Mouse (Mus musculus) kidney, postnatal 36 days (tissue): ENCODE results near the gene Clns1a.

Experiments used
- DNase-seq, 2 experiments: peaks; one replicate each; pipeline ENCODE4 v3.0.0; 2021 to 2022; ENCODE audit warnings: mixed read lengths in 2 of 2

Gene Clns1a

GRCm38 (mm10) chr7:97728666-97729614 lies 32.5 kb downstream of the Clns1a start:
- no peak for DNase-seq

GRCm38 (mm10) chr7:97730427-97730826 lies 34.0 kb downstream of the Clns1a start:
- peak; percentile 56 to 62 for DNase-seq

GRCm38 (mm10) chr7:97733606-97734005 lies 37.2 kb downstream of the Clns1a start:
- no peak for DNase-seq

- peak; percentile 48 to 77 for DNase-seq
Measured at GRCm38 (mm10) chr7:97735021-97735420, 38.6 kb downstream of the Clns1a start.

GRCm38 (mm10) chr7:97735886-97736420 lies 39.5 kb downstream of the Clns1a start:
- DNase-seq, result peak; percentile 54 to 67

- DNase-seq, result peak in 1 of 2 experiments; percentile 8
Measured at GRCm38 (mm10) chr7:97737256-97737637, 40.8 kb downstream of the Clns1a start.

DNA sequence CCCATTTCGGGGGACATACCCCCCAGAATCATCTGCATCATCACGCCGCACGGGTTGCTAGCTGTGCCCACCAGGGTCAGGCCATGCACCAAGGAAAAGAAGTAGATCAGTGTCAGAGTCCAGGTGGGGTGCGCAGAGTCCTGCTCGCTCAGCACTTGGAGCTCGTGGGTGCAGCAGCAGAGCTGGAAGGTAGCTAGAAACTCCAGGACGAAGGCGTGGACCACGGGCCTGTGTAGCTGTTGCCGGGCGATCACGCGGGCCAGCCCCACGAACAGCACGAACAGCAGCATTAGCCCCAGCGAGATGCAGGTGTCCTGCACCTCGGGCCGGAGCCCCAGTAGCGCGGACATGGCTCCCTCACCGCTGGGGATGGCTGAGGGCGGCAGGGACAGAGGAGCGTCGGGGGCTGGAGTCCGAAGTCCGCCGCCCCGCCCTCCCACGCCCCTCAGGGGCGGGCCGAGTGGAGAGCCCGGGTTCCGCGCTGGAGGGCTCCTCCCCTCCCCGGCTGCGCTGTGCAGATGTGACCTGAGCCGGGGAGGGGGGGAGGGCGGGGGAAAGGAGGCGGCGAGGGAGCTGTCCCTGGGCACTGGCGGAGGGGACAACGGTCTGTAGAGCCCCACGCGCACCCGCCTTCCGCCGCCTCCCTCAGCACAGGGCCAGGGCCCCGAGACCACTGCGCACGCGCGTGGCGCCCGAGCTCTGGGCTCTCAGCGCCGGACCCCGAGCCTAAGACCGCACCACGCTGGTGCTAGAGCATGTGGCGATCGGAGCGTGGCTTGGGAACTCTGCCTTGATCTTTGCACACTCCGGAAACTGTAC lies 41.4 kb downstream of the Clns1a start, which contains the start of gene Aqp11:
TSS of gene Aqp11 (minus strand) at position 652 of the 819 bp plus-strand sequence.
- DNase-seq, result peak; percentile 94 to 96

GRCm38 (mm10) chr7:97740948-97741347 lies 44.5 kb downstream of the Clns1a start:
- peak; percentile 35 to 36 for DNase-seq

DNA sequence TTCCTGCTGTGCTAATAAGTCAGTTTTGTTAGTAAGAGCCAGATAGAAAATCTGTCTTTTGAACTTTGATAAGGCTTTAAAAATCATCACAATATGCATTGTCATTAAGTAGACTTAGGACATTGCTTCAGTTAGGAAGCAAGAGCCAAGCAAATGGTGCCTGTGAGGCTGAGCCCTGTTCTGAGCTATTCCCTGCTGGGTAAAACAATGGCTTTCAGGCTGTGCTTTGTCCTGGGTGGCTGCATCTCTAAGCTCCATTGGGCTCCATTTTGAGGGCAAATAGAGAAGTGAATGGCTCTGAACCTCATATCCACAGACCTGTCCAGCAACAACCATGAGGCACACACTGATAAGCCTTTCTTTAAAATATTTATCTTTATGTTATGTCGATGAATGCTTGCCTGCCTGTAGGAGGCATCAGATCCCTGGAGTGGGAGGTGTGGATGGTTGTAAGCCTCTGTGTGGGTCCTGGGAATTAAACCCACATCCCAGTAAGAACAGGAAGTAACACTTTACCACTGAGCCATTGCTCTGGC lies 45.4 kb downstream of the Clns1a start:
- no peak for DNase-seq

DNA sequence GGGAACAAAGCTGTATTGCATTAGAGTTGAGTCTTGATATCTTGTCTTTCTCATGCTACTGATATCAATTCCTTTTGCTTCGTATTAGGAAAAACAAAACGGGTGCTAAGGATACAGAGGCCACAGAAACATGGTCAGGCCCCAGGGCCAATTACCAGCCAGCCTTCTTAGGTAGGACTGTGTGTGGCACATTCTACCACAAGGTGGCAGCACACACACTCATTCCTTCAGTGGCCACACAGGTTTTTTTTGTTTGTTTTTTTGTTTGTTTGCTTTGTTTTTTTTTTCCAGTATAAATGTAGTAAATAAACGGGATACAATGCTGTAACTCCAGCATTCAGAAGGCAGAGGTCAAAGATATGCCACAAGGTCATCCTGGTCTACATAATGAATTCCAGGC lies 48.9 kb downstream of the Clns1a start:
- DNase-seq, result peak; percentile 70 to 88

GRCm38 (mm10) chr7:97747176-97747707 lies 50.8 kb downstream of the Clns1a start:
- no peak for DNase-seq

GRCm38 (mm10) chr7:97747787-97748497 lies 51.5 kb downstream of the Clns1a start:
- peak; percentile 88 to 93 for DNase-seq

DNA sequence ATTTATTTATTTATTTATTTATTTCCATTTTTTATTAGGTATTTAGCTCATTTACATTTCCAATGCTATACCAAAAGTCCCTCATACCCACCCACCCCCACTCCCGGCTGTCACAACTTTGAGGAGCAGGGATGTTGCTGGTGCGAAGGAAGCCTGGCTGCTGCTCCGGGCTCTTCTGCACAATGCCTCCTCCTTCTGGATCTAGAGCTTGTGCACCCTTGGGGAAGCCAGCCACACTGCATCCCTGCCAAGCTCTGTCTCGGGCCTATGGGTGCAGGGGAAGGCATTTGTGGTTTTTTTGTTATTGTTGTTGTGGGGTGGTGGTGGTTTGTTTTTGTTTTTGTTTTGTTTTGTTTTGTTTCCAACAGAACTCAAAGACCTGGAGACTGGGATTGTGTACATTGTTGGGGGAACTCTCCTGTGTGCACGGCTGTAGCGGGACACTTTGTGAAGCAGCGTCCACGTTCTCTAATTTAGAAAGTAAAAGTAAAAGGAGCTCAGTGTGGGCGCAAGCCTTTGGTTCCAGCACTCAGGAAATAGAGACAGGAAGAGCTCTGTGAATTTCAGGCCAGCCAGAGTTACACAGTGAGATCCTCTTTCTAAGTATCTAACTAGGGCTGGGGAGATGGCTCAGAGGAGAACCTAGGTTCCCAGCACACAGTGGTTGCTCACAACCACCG lies 52.2 kb downstream of the Clns1a start:
- peak; percentile 39 to 49 for DNase-seq

GRCm38 (mm10) chr7:97749207-97750190 lies 53.1 kb downstream of the Clns1a start:
- DNase-seq, result peak; percentile 23 to 38

DNA sequence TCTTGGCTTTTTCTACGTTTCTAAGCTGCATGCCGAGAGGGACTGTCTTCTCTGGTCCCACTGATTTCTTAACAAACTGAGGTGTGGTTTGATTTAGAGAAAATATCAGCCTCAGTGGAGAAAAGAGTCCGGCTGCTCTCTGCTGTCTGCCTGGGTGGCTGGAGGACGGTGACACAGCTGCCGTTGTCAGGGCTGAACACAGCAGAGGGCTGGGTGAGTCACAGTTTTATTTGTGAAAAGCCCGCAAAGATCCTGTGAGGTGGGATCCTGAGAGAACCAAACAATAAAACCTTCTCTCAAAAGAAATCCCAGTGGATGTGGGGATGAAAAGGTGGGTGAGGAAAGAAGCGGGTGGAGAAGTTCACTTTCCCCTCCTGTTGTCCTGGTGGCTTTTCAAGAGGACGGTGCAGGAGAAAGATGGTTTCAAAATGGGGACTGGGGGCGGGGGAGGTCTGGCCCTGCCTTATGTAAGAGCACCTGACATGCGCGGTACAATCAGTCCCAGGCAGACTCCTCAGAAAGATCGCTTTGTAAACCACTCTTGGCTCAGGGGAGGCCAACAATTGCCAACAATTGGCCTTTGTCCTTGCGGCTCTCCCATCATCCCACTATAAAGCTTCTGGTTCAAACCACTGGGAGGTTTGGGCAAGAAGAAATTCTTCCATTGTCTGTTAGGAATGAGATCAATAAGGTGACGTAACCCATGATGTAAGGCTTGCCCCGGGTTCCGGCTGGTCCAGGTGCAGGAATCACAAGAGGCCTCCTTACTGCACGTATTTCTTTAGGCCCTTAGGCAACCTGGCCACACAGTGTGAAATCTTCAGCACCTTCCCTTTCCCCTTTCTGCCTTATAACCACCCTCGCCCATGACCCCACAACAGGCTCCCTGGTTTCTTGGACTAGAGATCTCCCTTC lies 60.8 kb downstream of the Clns1a start:
- no peak for DNase-seq

- DNase-seq, result no peak
Measured at GRCm38 (mm10) chr7:97764591-97764990, 68.2 kb downstream of the Clns1a start.

DNA sequence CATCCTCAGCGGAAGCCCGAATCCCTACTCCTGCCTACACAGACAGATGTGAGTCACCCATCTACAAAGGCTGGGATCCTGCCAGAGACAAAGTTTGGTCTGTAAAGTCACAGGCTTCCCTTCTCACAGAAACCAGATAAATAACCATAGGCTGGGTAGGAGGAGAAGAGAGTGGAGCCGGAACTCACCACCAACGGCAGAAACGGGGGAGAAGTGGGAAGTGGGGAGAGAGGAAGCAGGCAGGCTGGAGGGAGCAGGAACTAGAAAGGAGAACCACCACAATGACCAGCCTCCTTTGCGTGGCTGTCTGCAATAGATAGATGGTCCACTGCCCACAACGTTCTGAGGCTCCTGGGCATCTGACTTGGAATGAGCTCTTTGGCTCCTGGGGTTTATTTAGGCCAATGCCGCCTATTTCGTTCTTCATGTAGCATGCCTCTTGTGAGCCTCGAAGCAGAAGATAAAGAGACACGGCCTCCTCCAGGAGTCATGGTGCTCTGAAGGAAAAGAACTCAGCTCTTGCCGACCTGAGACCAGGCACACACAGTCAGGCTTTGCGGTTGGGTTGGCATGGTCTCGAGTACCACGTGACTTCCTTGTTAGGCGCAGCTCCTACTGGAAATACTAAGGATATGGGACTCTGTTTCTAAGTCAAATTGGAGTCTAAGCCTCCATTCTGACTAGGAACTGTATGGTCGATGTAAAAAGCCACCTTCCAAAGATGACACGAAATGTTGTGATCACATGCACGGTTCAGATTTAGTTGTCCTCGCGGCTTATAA lies 68.9 kb downstream of the Clns1a start:
- DNase-seq, result peak in 1 of 2 experiments; percentile 18

GRCm38 (mm10) chr7:97765963-97766347 lies 69.5 kb downstream of the Clns1a start:
- DNase-seq, result peak; percentile 65 to 74
